Mouse (Mus musculus) left cerebral cortex, postnatal 14 days (tissue): ENCODE results near the gene Zfp444. TPM values are rescaled to one million over a fixed set of nuclear protein-coding genes. Genes with fewer than 3 reads are reported as not detected.
"Not testable (repeated sequence)": the region's sequence is repeated elsewhere in the genome, so short reads cannot be mapped to it uniquely, and the experiment has no call there.

ENCODE experiments used
- DNase-seq, 2 experiments: peaks; one replicate each; pipeline ENCODE4 v3.0.0; 2021 to 2022; ENCODE audit warnings: low spot score in 2 of 2, mixed read lengths in 1 of 2
- intact Hi-C: fragments of 180-260 bp; cut with DNase I; formaldehyde crosslinking; loops from one replicate; pipeline ENCODE4 v1.15.1; 2025
- total RNA-seq, 2 experiments: library from RNA; stranded (reverse); gene quantifications; 2 replicates each; pipeline ENCODE4 v1.2.3; 2021

The Zfp444 gene
- total RNA-seq, 2 experiments from 2014 or later: 51.0 to 58.8 TPM

DNA sequence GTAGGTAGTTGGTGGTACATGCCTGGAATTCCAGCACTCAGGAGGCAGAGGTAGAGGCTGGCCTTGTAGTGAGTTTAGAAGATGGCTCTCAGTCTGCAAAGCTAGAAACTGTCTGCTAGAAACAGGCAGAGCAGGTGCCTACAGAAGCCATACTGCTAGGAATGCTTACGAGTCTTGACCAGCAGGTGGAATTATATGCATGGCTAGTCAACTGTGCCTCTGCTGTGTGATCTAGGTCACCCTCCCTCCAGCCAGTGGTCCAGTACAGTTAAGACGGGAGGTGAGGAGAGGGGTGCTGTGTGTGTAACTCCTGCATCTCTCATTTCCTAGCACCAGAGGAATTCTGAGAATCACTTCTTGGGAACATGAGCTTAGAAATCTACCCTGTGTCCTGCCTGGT is 14.7 kb downstream of the Zfp444 start:
- intact Hi-C loops: no loop called here
- DNase-seq: no peak

DNA sequence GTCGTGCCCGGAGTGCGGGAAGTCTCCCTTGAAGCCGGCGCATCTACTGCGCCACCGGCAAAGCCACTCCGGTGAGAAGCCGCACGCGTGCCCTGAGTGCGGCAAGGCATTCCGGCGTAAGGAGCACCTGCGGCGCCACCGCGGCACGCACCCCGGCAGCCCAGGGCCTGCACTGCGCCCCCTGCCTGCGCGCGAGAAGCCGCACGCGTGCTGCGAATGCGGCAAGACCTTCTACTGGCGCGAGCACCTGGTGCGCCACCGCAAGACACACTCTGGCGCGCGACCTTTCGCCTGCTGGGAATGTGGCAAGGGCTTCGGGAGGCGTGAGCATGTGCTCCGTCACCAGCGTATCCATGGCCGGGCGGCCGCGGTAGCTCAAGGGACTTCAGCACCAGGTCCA is 17.5 kb downstream of the Zfp444 start:
- no peak for DNase-seq
- intact Hi-C loops: no loop called here

DNA sequence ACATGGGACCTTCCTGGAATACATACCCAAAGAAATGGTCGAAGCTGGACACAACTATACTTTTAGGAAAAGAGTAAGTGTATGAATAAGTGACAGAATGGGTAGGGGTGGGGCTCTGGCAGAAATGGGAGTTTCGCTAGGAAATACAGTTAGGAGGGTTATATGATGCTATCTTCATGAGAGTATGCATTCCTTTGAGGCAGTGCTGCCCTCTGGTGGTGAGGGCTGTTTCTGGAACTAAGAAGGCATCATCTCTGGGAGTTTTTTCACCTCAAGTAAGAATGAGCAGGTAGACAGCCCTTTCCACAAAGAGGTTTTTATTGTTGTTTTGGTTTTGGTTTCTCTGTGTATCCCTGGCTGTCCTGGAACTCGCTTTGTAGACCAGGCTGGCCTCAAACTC is 19.4 kb downstream of the Zfp444 start:
- intact Hi-C loops: loop anchor here (2.0 kb wide), 1 partner anchor 65 kb away; no protein-coding TSS in a partner anchor
- peak; percentile 87 to 89 for DNase-seq

DNA sequence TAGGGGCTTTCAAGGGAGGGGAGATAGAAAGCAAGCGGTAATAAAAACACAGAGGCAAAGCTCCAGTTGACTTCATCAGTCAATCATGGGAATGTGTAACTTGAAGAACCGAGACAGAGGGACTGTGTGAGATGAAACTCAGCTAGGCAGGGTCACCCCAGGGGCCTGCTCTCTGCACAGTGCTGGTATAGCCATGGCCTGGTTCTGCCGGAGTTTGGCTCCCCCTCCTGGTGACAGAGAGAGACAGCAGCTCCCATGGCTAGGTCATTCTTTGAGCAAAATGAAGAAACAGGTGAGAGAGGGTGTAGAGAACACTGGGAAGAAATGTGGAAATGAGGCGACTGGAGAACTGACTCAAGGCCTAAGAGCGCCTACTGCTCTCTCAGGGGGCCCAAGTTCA is 22.1 kb downstream of the Zfp444 start:
- intact Hi-C loops: loop anchor here (1.0 kb wide), 1 partner anchor 67 kb away; no protein-coding TSS in a partner anchor
- DNase-seq: peak; percentile 39 to 65

DNA sequence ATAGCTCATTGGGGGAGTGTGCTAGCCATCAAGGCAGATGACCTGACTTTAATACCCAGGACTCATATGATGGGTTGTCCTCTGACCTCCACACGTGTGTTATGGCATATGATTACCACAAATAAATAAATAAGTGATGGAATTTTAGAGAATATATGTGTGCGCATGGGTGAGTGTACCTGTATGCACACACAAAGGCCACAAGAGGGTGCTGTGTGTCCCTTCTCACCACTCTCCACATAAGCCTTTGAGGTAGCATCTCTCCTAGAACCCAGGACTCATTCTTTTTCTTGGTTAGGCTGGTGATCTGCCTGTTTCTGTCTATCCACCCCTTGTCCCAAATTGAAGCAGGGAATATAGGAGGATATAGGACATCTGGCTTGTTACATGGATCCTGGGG is 23.8 kb downstream of the Zfp444 start:
- intact Hi-C loops: no loop called here
- DNase-seq: no peak

DNA sequence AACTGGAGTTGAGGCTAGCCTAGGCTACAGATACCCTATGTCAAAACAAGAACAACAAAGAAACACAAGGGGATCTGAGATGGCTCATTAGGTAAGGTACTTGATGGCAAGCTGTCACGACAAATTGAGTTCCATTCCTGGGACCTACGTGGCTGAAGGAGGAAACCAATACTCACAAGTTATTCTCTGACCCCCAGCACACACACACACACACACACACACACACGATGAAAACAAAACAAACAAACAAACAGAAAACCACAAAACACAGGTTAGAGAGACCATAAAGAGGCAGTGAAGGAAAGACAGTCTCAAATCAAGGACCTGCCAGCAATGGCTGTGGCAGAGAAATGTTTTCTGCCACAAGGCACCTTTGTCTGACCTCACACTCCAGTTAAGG is 24.8 kb downstream of the Zfp444 start, which contains the start of gene Galp:
Galp (plus strand) TSS at position 301 of the 400 bp plus-strand sequence.
- DNase-seq: no peak
- intact Hi-C loops: no loop called here

DNA sequence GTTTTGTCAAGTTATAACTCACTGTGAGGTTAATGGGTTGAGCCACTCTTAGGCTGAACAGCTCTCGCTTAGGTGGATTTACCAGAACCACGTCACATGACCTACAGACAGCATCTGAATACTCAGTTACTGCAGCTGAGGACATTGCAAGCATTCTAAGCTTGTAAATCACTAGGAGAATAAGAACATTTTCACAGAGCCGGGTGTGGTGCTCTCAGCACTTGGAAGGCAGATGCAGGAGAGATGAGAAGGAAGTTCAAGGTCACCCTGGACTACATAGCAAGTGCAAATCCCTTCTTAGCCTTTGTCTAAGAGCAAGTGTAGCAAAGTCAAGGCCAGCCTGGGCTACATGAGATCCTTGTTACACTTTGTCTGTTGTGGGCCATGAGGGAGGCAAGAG is 32.2 kb downstream of the Zfp444 start:
- no peak for DNase-seq
- intact Hi-C loops: loop anchor here (10.0 kb wide), 1 partner anchor 71 kb away; no protein-coding TSS in a partner anchor

DNA sequence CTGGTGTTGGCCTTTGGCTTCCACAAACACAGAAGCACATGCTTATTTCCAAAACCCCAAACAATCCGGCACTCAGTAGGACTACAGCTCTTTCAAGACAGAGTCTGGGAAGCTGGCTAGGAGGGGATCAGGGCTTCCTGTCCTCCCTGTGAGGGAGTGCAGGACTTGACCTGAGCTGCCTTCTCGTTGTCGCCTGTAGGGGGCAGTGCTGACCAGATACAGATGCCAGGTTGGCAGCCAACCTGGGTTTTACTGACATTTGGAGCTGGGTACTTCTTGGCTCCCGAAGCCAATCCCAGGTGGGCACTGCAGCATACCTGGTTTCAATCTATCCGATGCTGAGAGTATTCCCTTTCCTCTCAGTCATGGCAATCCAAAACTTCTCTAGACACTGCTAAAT is 41.1 kb downstream of the Zfp444 start:
- no peak for DNase-seq
- intact Hi-C loops: no loop called here

DNA sequence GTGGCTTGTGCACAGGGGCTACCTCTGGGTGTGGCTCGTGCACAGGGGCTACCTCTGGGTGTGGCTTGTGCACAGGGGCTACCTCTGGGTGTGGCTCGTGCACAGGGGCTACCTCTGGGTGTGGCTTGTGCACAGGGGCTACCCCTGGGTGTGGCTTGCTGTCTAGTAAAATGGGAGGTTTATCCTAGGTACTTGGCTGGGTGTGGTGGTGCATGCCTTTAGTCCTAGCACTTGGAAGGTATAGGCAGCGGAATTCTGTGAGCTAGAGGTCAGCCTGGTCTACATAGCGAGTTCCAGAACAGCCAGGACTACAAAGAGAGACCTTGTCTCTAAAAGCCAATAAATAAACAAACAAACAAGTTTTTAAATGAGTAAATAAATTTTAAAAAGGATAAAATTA is 42.7 kb downstream of the Zfp444 start:
- intact Hi-C loops: not testable (repeated sequence)

DNA sequence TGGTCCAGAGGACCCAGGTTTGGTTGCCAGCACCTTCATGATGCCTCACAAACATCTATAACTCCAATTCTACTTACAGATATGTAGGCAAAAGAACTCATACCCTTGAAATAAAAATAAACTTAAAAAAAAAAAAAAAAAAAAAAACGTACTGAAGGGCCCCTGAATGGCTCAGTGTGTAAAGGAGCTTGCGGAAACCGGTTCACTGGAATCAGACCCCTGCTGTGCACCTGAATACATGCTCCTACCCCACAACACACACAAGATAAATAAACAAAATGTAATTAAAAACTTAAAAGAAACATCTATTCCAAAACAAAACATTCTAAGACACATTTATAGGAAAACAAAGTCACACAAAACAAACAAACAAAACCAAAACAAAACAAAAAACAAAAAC is 48.1 kb downstream of the Zfp444 start:
- intact Hi-C loops: no loop called here
- no peak for DNase-seq

More for the DNA sequence above, 42.7 kb downstream of the Zfp444 start:
- DNase-seq: not testable (repeated sequence)

DNA sequence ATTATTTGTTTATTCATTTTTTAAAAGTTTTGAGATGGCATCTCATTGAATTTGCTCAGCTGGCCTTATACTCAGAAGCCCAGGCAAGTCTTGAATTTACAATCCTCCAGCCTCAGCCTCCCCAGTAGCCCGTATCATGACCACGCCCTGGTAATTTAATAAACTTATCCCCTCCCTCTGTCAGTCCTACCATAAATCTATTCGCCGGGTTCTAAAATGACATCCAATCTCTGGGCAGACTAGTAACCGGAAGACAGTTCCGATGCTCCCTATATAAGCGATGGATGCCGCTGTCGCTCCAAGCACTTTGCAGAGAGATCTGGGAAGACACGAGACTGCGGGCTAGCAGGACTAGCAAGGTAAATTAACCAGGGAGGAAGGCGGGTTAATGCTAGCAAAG is 50.0 kb downstream of the Zfp444 start, which contains the start of gene Zscan5b:
Zscan5b (plus strand) TSS at position 301 of the 400 bp plus-strand sequence.
- intact Hi-C loops: no loop called here
- no peak for DNase-seq

DNA sequence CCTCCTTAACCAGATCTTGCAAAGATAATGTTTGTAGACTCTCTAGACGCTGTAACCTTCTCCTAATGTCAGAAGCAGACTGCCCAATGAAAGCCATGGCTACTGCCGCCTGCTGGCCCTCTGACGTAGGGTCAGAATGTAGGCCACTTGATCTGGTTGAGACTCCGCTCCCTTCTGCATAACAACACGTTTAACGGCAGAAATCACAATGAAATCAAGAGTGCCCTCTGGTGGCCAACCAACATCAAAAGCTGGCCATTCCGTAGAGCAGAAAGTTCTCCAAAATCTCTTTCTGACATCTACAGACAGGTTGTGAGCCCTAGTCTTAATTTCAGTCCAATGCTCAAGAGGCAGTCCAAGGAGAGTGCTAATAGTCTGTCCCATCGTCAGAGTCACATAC is 56.5 kb downstream of the Zfp444 start:
- intact Hi-C loops: not testable (repeated sequence)

DNA sequence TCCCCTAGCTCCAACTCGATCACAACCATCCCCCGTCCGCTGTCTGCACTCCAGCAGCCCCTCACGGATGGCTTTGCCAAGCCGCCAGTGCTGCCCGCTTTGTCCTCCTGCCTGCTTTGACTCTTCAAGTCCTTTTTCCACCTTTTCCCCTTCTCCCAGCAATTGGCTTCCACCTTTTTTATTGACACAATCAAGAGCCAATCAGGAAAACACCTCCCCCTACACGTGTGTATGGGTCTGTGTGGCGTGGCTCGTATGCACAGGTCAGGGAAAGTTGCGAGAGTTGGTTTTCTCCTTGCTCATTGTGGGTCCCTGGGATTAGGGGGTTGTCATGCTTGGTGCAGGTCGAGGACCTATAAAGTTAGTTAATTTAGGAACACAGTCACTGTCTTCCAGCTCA is 67.8 kb downstream of the Zfp444 start:
- no peak for DNase-seq
- intact Hi-C loops: loop anchor here (5.0 kb wide), 1 partner anchor 43 kb away; no protein-coding TSS in a partner anchor

More for the DNA sequence above, 56.5 kb downstream of the Zfp444 start:
- peak; percentile 3 to 8 for DNase-seq

DNA sequence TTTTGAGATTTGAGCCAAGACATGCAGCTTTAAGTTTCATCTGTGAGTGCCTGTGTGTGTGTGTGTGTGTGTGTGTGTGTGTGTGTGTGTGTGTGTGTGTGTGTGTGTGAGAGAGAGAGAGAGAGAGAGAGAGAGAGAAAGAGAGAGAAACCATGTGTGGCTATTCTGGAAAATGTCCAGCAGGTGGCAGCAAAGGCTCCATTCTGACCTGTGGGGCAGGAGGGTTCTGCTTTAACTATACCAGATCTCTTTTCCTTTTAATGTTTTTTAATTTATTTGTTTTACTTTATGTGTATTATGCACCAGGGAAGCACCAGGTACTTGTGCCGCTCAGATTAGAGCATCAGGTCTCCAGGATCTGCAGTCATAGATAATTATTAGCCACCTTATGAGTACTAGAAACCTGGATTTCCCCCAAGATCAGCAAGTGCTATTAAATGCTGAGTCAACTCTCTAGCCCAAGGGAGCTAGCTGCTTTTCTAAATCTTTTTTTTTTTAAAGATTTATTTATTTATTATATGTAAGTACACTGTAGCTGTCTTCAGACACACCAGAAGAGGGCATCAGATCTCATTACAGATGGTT is 68.9 kb downstream of the Zfp444 start:
- peak; percentile 20 to 43 for DNase-seq

More for the DNA sequence above, 68.9 kb downstream of the Zfp444 start:
- intact Hi-C loops: loop anchor here (5.0 kb wide), 1 partner anchor 41 kb away; no protein-coding TSS in a partner anchor

Other genes starting within 250 kb of the Zfp444 start
- not detected for gene Vmn1r65, start 161.2 kb upstream of the Zfp444 start, total RNA-seq
- gene Nlrp4c, start 127.1 kb upstream of the Zfp444 start, total RNA-seq: not detected
- 10 to 100 TPM; 26.9 to 29.1 TPM for gene Zfp787, start 16.2 kb upstream of the Zfp444 start, total RNA-seq
- gene Galp, start 24.9 kb downstream of the Zfp444 start, total RNA-seq: not detected
- gene Zscan5b, start 50.1 kb downstream of the Zfp444 start, total RNA-seq: not detected
- not detected for gene Epp13, start 80.5 kb downstream of the Zfp444 start, total RNA-seq
- 10 to 100 TPM; 10.1 to 12.1 TPM for gene Zfp667, start 114.4 kb downstream of the Zfp444 start, total RNA-seq
- 10 to 100 TPM; 11.8 to 13.7 TPM for gene Zfp583, start 159.1 kb downstream of the Zfp444 start, total RNA-seq
- gene Gm3854, start 171.5 kb downstream of the Zfp444 start, total RNA-seq: 1 to 10 TPM; 7.4 to 7.5 TPM
- gene Zfp78, start 191.1 kb downstream of the Zfp444 start, total RNA-seq: 1 to 10 TPM; 2.9 to 3.1 TPM
- gene Zfp28, start 211.1 kb downstream of the Zfp444 start, total RNA-seq: 1 to 10 TPM; 5.0 to 8.9 TPM
- 10 to 100 TPM; 15.7 to 17.9 TPM for gene Smim17, start 226.5 kb downstream of the Zfp444 start, total RNA-seq
- under 1 TPM in 1 of 2 experiments, not detected in 1; 0.37 TPM for gene Gm20715, start 238.1 kb downstream of the Zfp444 start, total RNA-seq